Mouse (Mus musculus) G1E (cell line): ENCODE measurements around the gene Stx3. TPM values are rescaled to one million over a fixed set of nuclear protein-coding genes. Genes with fewer than 3 reads are reported as not detected.

Experiments
- ATAC-seq: 2 replicates; pipeline ENCODE4 v1.8.0; 2016; ENCODE audit warnings: mild to moderate bottlenecking; ENCODE audit not compliant: insufficient number of reproducible peaks, poor library complexity, low FRiP score, severe bottlenecking; ENCODE audit errors: extremely low read depth
- DNase-seq: peaks from one replicate; pipeline ENCODE4 v3.0.0; 2012; ENCODE audit warnings: low spot score
- H3K27me3 ChIP-seq: 2 replicates; pipeline ENCODE4 v1.6.1; 2012; ENCODE audit warnings: mild to moderate bottlenecking, low read length, inconsistent platforms; ENCODE audit not compliant: insufficient read depth
- H3K36me3 ChIP-seq: replicated peaks from 2 replicates; pipeline ENCODE3; 2012; ENCODE audit warnings: mild to moderate bottlenecking, inconsistent platforms
- H3K4me1 ChIP-seq: 2 replicates; pipeline ENCODE4 v1.6.1; 2012; ENCODE audit warnings: low read depth, low read length, inconsistent platforms, mixed read lengths; ENCODE audit not compliant: insufficient read depth
- H3K4me3 ChIP-seq: 2 replicates; pipeline ENCODE4 v1.5.1; 2012; ENCODE audit warnings: low read depth, mild to moderate bottlenecking, inconsistent platforms, low read length, moderate library complexity, mixed read lengths
- H3K9me3 ChIP-seq: replicated peaks from 2 replicates; pipeline ENCODE4 v1.6.1; 2012; ENCODE audit warnings: inconsistent platforms
- CTCF ChIP-seq: IDR thresholded peaks from 2 replicates; pipeline ENCODE4 v1.5.1; 2012; ENCODE audit warnings: low read depth, low read length, inconsistent platforms, mixed read lengths
- GATA1 ChIP-seq: IDR thresholded peaks from 2 replicates; pipeline ENCODE4 v1.6.1; 2012; ENCODE audit warnings: borderline replicate concordance, low read length, inconsistent platforms, mixed read lengths
- GATA2 ChIP-seq: IDR thresholded peaks from 2 replicates; pipeline ENCODE4 v1.6.1; 2012; ENCODE audit warnings: low read depth, low read length, inconsistent platforms, borderline replicate concordance
- POLR2AphosphoS5 ChIP-seq: IDR thresholded peaks from 2 replicates; pipeline ENCODE4 v1.6.1; 2012; ENCODE audit warnings: low read depth, low read length, inconsistent platforms; ENCODE audit not compliant: insufficient replicate concordance
- TAL1 ChIP-seq: conservative IDR thresholded peaks from 2 replicates; pipeline ENCODE4 v1.6.1; 2012; ENCODE audit warnings: low read depth, low read length, inconsistent platforms, mixed read lengths
- polyA plus RNA-seq: library from polyadenylated mRNA; stranded (reverse); fragments of >175 nt; gene quantifications from 2 replicates; pipeline ENCODE4 v1.2.3, GENCODE M21; 2012
- total RNA-seq, 2 experiments: library from RNA; stranded (forward) in 1 of 2; stranded (reverse) in 1 of 2; fragments of 200-1000 nt in 1 of 2; fragments of >200 nt in 1 of 2; fragmentation: Nextera tagmentation in 1 of 2; gene quantifications; 2 replicates each; pipeline ENCODE4 v1.2.3; 2014 to 2017

Gene Stx3
- total and polyA plus RNA-seq, 3 experiments = 1.3 TPM; not detected in 2

DNA sequence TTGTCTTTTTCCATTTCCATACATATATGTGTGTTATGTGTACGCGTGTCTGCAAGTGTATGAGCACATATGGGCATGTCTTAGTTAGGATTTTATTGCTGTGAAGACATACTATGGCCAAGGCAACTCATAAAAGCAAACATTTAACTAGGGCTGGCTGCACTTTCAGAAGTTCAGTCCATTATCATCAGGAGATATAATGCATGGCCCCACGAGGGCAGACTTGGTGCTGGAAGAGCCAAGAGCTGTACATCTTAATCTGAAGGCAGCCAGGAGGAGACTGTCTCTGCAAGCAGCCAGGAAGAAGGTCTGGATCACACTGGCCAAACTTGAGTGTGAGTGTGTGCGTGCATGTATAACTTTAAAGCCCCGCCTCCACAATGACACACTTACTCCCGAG, 24.8 kb downstream of the Stx3 start:
- ATAC-seq (no peak), DNase-seq (no peak)
- H3K27me3 ChIP-seq = peaks cover 14% of the 10 kb centered on the region
- no peaks in the 10 kb centered on the region for H3K9me3 ChIP-seq
- H3K4me1 ChIP-seq = 0 out of 2 replicates have a peak, but pooled peaks cover 4% of the 10 kb centered on the region
- H3K4me3 ChIP-seq = no peak overlapping the region
- TF ChIP-seq POLR2AphosphoS5 (no peak), GATA2 (no peak), CTCF (no peak), GATA1 (no peak)
- no peaks in the 10 kb centered on the region for H3K36me3 ChIP-seq

DNA sequence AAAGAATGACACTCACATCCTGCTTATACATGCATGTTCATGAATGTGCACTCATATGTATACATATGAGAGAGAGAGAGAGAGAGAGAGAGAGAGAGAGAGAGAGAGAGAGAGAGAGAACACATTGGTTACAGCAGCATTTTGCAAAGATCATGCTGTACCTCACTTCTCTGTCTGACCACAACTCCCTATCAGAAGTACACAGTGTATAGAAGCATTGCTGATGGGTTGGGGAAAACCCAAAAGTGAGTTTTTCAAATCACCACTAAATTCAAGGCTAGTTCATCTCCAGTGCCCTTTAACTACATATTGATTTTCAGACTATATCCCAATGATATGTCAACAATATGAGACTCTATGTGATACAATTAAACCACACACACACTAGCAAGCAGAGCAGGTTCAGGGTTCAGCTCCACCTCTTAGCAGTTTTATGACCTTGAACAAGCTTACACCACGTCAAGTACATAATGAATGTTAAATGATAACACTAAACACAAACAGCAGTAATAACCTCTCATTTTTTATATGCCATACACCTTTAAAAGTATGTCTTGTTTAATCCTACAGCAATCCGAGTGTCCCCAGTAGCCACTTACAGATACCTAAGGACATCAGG, 25.4 kb downstream of the Stx3 start:
- TF ChIP-seq GATA1 (no peak), POLR2AphosphoS5 (no peak), TAL1 (no peak), GATA2 (no peak)
- no peak for ATAC-seq

DNA sequence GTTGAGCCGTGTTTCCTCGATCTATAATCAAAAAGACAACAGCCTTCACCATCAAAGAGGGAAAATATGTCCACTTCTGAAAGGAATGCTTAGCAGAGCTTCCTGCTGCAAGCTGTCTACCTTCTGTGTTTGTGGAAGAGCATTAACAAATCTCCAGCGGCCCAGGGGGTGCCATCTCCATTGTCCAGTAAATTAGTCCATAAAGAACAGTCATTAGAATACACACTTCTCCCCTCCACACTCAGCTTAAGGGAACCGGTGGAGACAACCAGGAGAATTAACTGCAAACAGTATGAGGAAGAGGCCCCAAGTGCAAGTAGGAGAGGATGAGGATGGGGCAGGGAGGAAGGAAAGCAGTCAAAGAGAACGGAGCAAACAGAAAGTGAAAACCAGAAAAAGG, 27.4 kb downstream of the Stx3 start:
- peaks cover 13% of the 10 kb centered on the region for H3K27me3 ChIP-seq
- H3K4me3 ChIP-seq = no peak overlapping the region
- no peaks in the 10 kb centered on the region for H3K9me3 ChIP-seq
- H3K36me3 ChIP-seq = no peaks in the 10 kb centered on the region
- ATAC-seq (no peak), DNase-seq (no peak)
- H3K4me1 ChIP-seq = 0 out of 2 replicates have a peak, but pooled peaks cover 4% of the 10 kb centered on the region
- no peak for TF ChIP-seq TAL1
- no peak for TF ChIP-seq GATA2
- TF ChIP-seq CTCF = no peak
- TF ChIP-seq GATA1 = no peak
- TF ChIP-seq POLR2AphosphoS5 = no peak

More for the DNA sequence above, 25.4 kb downstream of the Stx3 start:
- no peak overlapping the region for H3K4me3 ChIP-seq
- H3K27me3 ChIP-seq = peaks cover 14% of the 10 kb centered on the region
- 0 out of 2 replicates have a peak, but pooled peaks cover 4% of the 10 kb centered on the region for H3K4me1 ChIP-seq
- H3K9me3 ChIP-seq = no peaks in the 10 kb centered on the region
- no peak for DNase-seq
- no peaks in the 10 kb centered on the region for H3K36me3 ChIP-seq

DNA sequence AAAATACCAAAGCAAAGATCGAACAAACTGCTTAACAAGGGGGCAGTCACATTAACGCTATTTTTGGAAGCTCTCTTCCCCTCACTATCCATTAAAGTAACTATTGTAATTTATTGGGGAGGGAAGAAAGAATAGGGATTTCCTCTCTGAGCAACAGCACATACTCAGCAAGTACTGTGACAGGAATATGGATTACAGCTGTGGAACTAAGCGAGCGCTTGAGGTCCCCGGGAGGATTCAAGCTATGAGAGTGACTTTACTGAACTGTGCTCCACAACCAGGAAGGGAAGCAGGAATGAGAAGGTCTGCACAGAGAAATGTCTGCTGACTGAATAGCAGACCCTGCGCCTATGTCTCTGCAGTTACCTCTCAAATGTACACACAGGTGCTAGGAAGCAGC, 30.3 kb downstream of the Stx3 start:
- no peak for ATAC-seq
- Histone ChIP-seq H3K4me3 (no peak overlapping the region), H3K27me3 (peaks cover 22% of the 10 kb centered on the region), H3K9me3 (no peaks in the 10 kb centered on the region), H3K4me1 (0 out of 2 replicates have a peak, but pooled peaks cover 4% of the 10 kb centered on the region), H3K36me3 (no peaks in the 10 kb centered on the region)
- TF ChIP-seq GATA2 (no peak), GATA1 (no peak)
- DNase-seq = no peak

DNA sequence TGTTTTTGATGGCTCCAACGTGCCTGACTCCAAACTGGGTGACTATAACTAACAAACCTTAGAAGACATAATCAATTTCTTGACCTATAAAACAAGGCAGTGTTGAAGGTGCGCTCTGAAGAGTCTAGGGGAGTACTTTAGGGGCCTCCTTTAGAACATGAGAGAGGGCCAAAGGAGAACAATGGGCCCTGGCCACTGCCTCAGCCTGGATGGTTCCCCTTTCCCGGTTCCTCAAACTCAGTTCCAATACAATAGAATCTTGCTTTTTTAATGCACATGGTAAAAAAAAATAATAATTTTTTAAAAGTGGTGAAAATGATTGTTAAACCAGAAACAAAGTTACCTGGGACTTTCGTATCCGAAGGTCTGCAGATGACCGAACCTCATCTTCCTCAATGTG, 31.4 kb downstream of the Stx3 start:
- DNase-seq (no peak), ATAC-seq (no peak)
- Histone ChIP-seq H3K9me3 (no peaks in the 10 kb centered on the region), H3K4me3 (no peak overlapping the region), H3K27me3 (peaks cover 26% of the 10 kb centered on the region), H3K4me1 (0 out of 2 replicates have a peak, but pooled peaks cover 4% of the 10 kb centered on the region), H3K36me3 (no peaks in the 10 kb centered on the region)
- TF ChIP-seq GATA2 = no peak
- no peak for TF ChIP-seq CTCF
- TF ChIP-seq GATA1 = no peak

DNA sequence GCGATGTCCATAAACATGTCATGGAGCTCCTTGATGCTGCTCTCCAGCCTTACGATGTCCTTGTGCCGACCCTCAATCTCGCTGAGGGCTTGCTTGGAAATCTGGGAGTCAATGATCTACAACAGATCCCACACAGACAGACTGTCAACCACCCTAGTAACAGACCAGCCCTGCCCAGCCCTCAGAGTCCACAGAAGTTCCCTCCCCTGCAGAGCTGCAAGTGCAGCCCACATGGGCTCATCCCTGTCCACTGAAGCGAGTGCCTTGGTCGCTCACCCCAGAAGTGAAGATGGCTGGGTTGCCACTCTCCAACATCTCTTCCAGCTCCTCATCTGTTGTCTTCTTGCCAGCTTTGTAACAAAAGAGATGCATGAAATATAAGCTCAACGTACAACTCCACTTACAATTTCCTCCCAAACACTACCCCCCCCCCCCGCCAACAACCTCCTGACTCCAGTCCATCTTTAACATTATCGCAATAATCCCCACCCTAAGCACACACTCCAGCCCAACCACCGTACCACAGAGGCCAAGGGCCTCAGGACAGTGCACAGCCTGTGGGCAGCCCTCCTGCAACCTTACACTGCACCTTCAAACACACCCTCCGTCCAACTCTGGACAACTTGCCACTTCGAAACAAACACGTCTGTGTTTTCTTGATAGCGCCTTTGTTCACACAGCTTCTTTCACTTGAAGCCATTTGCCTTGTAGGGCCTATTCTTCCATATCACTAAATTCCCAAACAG, 33.6 kb downstream of the Stx3 start:
- Histone ChIP-seq H3K4me1 (no peaks in the 10 kb centered on the region), H3K27me3 (peaks cover 22% of the 10 kb centered on the region), H3K4me3 (no peak overlapping the region), H3K36me3 (no peaks in the 10 kb centered on the region), H3K9me3 (no peaks in the 10 kb centered on the region)
- ATAC-seq = no peak
- no peak for DNase-seq
- TF ChIP-seq POLR2AphosphoS5 = no peak
- no peak for TF ChIP-seq GATA1
- no peak for TF ChIP-seq TAL1
